Mouse (Mus musculus) frontal cortex, postnatal 25 days (tissue): ENCODE results near the gene Klk10.

Experiments
- DNase-seq, 2 experiments: peaks; one replicate each; pipeline ENCODE4 v3.0.0; 2022; ENCODE audit warnings: low spot score in 2 of 2

Gene Klk10

DNA sequence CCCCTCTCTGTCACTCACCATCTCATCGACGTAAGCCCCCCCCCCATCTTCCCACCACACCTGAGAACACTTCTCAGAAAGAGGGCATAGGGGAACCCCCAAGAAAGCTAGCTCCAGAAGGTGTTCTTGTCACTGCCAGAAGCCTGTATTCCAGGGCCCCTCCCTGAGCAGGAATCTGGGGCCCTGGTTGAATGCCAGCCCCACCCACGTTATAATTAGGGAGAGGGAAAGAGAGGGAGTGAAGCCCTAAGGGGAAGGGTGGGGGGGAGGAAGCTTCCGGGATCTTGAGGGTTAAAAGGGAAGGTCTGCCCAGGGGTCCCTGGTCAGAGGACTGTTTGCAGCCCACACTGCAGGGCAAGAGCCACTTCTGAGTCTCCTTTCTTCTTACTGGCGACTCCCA lies at the start of gene Klk10:
TSS of gene Klk10 (plus strand) at position 290 of the 400 bp plus-strand sequence.
- DNase-seq, result no peak

GRCm38 (mm10) chr7:43747788-43748187 lies 33.0 kb upstream of the Klk10 start:
- DNase-seq, result no peak

DNA sequence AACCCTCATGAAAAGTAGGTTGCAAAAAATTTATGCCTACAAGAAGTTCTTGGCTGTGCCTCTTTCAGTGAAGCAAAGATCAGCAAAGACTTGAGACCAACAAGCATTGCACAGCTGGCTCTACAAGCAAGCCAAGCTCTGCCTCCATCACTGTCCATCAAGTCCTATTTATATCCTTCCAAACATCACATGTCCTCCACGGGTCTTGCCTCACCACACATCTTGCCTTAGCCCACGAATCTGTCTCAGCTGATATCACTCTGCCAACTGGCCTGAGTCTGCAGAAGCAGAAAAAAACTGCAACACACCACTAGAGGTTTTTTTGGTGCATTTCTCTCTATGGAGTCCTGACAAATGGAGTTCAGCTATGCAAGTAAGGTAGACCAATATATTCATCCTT lies 28.0 kb upstream of the Klk10 start:
- DNase-seq, result no peak

- no peak for DNase-seq
Measured at GRCm38 (mm10) chr7:43766484-43766883, 14.4 kb upstream of the Klk10 start.

- no peak for DNase-seq
Measured at GRCm38 (mm10) chr7:43768597-43768996, 12.2 kb upstream of the Klk10 start, which contains the start of gene Klk12. Gene Klk12 (plus strand): TSS chr7:43768897.

DNA sequence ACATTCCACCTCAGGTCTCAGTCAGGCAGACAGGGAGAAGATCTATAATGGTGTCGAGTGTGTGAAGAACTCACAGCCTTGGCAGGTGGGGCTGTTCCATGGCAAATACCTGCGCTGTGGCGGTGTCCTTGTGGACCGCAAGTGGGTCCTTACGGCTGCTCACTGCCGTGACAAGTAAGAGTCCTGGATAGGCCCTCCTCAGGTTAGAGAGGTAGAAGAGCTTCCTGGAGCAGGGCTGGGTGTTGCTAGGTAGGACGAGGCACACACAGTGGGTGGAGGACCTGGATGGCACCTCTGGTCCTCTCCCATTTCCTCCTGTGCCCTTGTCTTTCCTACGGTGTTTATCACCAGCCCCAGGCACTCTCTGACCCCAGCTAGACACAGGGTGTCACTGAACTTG lies 11.2 kb upstream of the Klk10 start:
- DNase-seq, result no peak

GRCm38 (mm10) chr7:43770701-43771100 lies 10.1 kb upstream of the Klk10 start:
- no peak for DNase-seq

DNA sequence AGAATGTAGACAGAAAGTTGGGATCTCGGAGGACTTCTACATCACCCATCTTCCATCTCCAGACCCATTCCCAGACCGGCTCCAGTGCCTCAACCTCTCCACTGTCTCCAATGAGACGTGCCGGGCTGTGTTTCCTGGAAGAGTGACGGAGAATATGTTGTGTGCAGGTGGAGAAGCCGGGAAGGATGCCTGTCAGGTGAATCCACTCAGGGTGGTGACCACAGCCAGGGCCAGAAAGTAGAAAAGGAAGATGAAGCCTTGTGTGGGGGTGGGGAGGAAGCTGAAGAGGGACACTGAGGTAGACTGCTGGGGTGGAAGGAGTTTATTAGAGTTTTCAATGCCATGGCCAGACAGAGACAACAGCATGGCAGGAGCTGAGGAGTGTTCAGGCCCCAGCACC lies 8.9 kb upstream of the Klk10 start:
- DNase-seq, result no peak

- DNase-seq, result no peak
Measured at GRCm38 (mm10) chr7:43772901-43773300, 7.9 kb upstream of the Klk10 start.

- no peak for DNase-seq
Measured at GRCm38 (mm10) chr7:43774364-43774763, 6.5 kb upstream of the Klk10 start, which contains the start of gene Klk11. Gene Klk11 (plus strand): TSS chr7:43774604.

- no peak for DNase-seq
Measured at GRCm38 (mm10) chr7:43774802-43775201, 6.0 kb upstream of the Klk10 start.

GRCm38 (mm10) chr7:43775311-43776057 lies 5.4 kb upstream of the Klk10 start:
- DNase-seq, result no peak

DNA sequence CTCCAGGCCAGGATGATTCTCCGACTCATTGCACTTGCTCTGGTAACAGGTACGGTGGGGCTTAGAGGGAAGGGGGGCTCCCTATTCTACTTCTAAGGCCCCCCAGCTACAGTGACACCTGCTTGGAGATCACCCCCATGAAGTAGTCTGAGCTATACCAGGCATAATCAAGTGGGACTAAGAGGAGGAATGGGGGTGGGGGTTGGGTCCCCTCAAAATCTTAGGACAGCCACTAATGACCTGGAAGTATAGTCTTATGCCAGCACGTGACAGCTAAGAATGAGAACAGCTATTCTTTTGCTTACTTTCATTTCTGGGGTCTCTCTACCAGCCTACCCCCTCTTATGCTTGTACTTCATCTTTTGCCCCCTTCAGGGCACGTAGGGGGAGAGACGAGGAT lies 4.3 kb upstream of the Klk10 start:
- no peak for DNase-seq

- no peak for DNase-seq
Measured at GRCm38 (mm10) chr7:43777423-43777822, 3.4 kb upstream of the Klk10 start.

- DNase-seq, result no peak
Measured at GRCm38 (mm10) chr7:43778176-43778970, 2.5 kb upstream of the Klk10 start.

DNA sequence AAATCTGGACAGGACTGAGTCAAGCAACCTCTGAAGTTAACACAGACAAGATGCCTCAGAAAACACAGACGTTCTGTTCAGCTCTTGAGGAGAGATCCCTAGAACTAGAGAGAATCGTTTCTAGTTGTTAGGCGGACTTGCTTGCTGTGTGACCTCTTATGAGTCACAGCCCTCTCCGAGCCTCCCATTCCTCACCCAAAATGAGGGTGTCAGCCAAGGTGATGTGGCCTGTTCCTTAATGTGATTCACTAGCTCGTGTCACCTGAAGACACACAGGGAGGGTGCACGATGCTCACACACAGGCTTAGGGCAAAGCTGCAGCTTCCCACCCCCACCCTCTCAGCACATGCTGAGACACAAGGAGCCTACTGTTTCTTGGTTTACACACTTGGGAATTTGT lies 594 bp upstream of the Klk10 start:
- no peak for DNase-seq

GRCm38 (mm10) chr7:43781541-43781940 lies 706 bp downstream of the Klk10 start:
- no peak for DNase-seq

DNA sequence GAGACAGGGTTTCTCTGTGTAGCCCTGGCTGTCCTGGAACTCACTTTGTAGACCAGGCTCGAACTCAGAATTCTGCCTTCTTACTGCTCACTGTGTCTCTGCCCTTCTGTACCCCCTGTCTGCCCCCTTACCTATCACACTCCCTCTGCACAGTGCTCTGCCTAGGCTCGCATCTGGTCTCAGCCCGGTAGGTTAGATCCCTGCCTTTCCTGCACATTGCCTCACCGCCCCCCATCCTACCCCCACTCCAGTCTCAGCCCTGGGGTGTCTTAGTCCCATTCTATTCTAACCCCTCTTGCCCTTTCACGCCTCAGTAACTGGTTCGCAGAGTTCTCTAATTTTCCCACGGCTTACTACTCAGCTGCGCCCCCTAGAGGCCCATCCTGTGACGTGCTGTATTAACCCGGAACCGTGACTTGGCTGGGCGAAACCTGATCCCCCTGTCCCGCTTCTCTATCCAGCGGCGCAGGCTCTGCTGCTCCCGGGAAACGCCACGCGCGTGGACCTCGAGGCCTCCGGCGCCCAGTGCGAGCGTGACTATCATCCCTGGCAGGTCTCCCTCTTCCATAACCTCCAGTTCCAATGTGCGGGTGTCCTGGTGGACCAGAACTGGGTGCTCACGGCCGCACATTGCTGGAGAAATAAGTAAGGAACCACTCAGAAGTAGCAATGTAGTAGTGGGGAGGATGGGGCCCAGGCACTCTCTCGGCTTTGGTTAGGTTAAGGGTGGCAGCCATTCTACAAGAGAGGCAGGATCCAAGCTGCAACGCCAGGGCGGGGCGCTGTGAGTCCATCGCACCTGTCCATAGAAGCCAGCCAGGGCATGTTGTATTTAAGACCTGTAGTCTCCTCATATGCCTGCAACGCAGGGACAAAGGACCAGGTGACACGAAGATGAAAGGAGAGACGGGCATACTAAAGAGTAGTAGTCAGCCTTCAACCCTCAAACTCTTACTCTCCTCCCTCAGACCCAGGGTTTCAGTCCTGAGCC lies 1.7 kb downstream of the Klk10 start:
- peak; percentile 66 to 69 for DNase-seq

GRCm38 (mm10) chr7:43785286-43785685 lies 4.5 kb downstream of the Klk10 start:
- DNase-seq, result no peak

DNA sequence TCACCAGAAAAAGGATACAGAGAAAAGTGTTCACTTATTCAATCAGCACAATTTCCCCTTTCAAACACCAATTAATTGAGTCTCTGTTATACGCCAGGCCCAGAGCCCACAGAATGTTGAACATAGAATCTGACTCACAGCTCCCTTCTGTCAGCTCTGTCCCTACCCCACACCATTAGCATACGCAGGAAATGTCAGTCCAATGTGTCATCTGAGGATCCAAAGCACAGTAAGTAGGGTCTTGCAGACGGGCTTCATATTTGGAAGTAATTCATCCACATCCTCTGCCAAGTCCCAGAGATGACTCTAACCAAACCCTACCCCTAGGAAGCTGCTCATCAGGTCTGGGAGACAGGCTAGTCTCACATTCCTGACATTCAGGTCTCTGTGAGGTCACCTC lies 7.3 kb downstream of the Klk10 start:
- DNase-seq, result no peak

DNA sequence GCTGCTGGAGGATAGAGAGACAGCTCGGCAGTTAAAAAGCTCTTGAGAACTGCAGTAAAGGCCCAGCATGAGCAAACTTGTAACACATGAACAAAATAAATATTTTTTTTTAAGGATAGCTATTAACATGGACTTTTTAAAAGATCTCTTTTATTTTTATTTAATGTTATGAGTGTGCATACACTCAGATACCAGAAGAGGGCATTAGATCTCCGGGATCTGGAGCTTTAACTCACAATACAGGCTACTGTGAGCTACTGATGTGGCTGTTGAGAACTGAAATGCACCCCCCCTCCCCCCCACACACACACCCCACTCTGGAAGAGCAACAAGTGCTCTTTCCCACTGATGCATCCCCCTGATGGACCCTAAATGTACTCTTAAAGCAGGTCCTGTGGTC lies 8.5 kb downstream of the Klk10 start:
- no peak for DNase-seq

GRCm38 (mm10) chr7:43791591-43791990 lies 10.8 kb downstream of the Klk10 start, which contains the start of gene Klk9:
Gene Klk9 (plus strand): TSS chr7:43791891.
- no peak for DNase-seq
